Mouse (Mus musculus): ENCODE data around the gene Pgbd1. TPM values are rescaled to one million over a fixed set of nuclear protein-coding genes. Genes with fewer than 3 reads are reported as not detected.

Gene Pgbd1
- polyA plus RNA-seq, 1 experiment from 2014 or later: 4.9 TPM

DNA sequence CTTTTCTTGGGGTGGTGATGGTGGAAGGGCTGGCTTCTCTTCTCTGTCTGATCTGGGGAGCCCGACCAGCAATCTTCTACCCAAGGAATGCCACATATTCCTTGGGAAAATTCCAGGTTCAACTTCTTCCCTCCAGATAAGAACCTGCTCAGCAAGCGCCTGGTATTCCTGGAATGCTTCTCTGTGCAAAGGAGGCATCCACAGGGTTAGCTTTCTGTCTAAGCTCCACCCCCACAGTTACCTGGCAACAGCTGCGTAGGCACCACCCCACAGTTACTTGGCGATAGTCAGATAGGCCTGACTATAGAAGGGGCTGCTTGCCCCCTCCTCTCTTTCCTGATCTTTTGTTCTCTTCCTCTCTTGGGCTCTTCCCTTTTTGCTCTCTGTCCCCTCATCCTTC is 15.5 kb upstream of the Pgbd1 start:
- 17% methylated on average over 4 of the region's 4 CpGs for WGBS

DNA sequence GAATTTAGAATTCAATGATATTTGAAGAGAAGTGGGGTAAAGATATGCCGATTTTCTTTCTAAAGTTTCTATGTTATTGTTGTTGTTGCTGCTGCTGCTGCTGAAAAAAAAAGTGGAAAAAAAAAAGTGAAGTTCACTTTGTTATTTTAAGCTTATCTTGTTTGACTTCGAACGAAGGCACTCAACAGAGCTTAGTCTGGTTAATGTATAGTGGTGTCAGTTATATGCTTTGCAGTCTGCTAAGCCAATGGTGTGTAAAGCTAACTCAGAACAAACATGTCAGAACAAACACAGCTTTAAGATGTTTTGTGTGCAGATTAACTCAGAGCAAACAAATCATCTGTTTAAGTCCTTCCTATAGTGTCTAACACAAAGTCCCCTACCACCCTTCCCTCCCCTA is 13.3 kb upstream of the Pgbd1 start:
- no peak for ATAC-seq (ENCODE audit: low FRiP score, low TSS enrichment)
- H3K27me3 ChIP-seq (ENCODE audit: control insufficient read depth, insufficient read depth, low read length): no peaks in the 10 kb centered on the region
- H3K4me2 ChIP-seq (replicated peaks; ENCODE audit: low read depth, low read length): peak overlapping the region; percentile 58
- no peak overlapping the region for H3K4me3 ChIP-seq (ENCODE audit: low read length)
- H3K36me3 ChIP-seq (ENCODE audit: control insufficient read depth, insufficient read depth, low read length): peaks cover 6% of the 10 kb centered on the region; the same call in 1 of the 2 replicates
- 0 out of 2 replicates have a peak, but pooled peaks cover 8% of the 10 kb centered on the region for H3K4me1 ChIP-seq (ENCODE audit: control insufficient read depth, insufficient read depth, low read length)
- no peaks in the 10 kb centered on the region for H3K9me3 ChIP-seq (ENCODE audit: control insufficient read depth, low read length)
- no peak overlapping the region for H3K27ac ChIP-seq (ENCODE audit: low read depth, low read length)
- whole genome bisulfite sequencing: 78% methylated on average over 3 of the region's 3 CpGs
- no peak overlapping the region for H3K9ac ChIP-seq (ENCODE audit: low read depth, low read length)

More for the DNA sequence above, 15.5 kb upstream of the Pgbd1 start:
- Histone ChIP-seq H3K9ac (ENCODE audit: low read depth, low read length) (no peak overlapping the region), H3K4me1 (ENCODE audit: control insufficient read depth, insufficient read depth, low read length) (0 out of 2 replicates have a peak, but pooled peaks cover 8% of the 10 kb centered on the region), H3K9me3 (ENCODE audit: control insufficient read depth, low read length) (no peaks in the 10 kb centered on the region), H3K4me2 (replicated peaks; ENCODE audit: low read depth, low read length) (no peak overlapping the region), H3K4me3 (ENCODE audit: low read length) (no peak overlapping the region), H3K36me3 (ENCODE audit: control insufficient read depth, insufficient read depth, low read length) (peaks cover 5% of the 10 kb centered on the region; the same call in 1 of the 2 replicates), H3K27ac (ENCODE audit: low read depth, low read length) (no peak overlapping the region), H3K27me3 (ENCODE audit: control insufficient read depth, insufficient read depth, low read length) (no peaks in the 10 kb centered on the region)
- peak; percentile 61; the same call in 1 of the 2 replicates for ATAC-seq (ENCODE audit: low FRiP score, low TSS enrichment)

DNA sequence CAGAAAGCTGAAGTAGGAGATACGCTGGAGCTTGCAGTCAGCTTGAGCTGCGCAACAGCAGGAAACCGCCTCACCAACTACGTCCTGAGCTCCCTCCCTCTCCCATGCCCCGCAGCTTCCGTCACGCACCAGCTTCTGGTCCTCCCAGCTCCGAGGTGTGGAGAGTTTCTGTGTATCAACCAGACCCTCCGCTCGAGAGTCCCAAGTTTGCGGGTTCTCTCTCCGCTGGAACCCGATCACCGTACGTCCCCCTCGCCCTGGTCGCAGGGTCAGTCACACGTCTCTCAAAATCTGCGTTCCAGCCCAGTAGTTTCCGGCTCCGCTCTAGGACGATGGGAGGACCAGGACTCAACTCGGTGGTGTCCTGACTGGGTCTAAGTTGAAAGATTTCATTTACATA is 12.6 kb upstream of the Pgbd1 start, which contains the start of gene Zscan26:
Zscan26 (minus strand) TSS at position 282 of the 400 bp plus-strand sequence.
- Histone ChIP-seq H3K27ac (ENCODE audit: low read depth, low read length) (peak within 1 kb of the TSS; percentile 71; the same call in 1 of the 2 replicates), H3K27me3 (ENCODE audit: control insufficient read depth, insufficient read depth, low read length) (no peaks in the 10 kb centered on the region), H3K4me3 (ENCODE audit: low read length) (peak within 1 kb of the TSS; percentile 86), H3K4me1 (ENCODE audit: control insufficient read depth, insufficient read depth, low read length) (0 out of 2 replicates have a peak, but pooled peaks cover 8% of the 10 kb centered on the region), H3K4me2 (replicated peaks; ENCODE audit: low read depth, low read length) (peak within 1 kb of the TSS; percentile 58), H3K9ac (ENCODE audit: low read depth, low read length) (peak within 1 kb of the TSS; percentile 82), H3K9me3 (ENCODE audit: control insufficient read depth, low read length) (no peaks in the 10 kb centered on the region), H3K36me3 (ENCODE audit: control insufficient read depth, insufficient read depth, low read length) (peaks cover 10% of the 10 kb centered on the region; the same call in 1 of the 2 replicates)
- ATAC-seq (ENCODE audit: low FRiP score, low TSS enrichment): peak; percentile 95
- under 1% methylated on average over 23 of the region's 23 CpGs for WGBS

DNA sequence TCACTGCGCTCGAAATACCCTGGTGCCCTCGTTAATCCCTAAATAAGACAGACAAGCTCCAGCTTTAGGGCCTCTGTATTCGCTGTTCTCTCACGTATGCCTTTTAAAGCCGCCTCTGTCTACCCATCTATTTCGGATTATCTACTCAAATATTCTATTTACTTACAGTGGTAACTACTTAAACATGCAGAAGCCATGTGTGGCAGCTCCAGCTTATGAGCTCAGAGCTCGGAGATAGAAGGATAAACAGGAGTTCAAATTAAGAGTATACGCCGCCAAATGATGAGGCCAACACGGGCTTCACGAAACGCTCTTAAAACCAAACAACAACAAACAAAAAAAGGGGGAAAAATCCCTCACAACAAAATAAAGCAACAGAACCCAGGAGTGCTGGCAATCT is 12.2 kb upstream of the Pgbd1 start:
- ATAC-seq (ENCODE audit: low FRiP score, low TSS enrichment): peak; percentile 14; the same call in 1 of the 2 replicates
- H3K4me3 ChIP-seq (ENCODE audit: low read length): peak overlapping the region; percentile 86
- no peaks in the 10 kb centered on the region for H3K27me3 ChIP-seq (ENCODE audit: control insufficient read depth, insufficient read depth, low read length)
- peaks cover 14% of the 10 kb centered on the region for H3K36me3 ChIP-seq (ENCODE audit: control insufficient read depth, insufficient read depth, low read length)
- 0 out of 2 replicates have a peak, but pooled peaks cover 8% of the 10 kb centered on the region for H3K4me1 ChIP-seq (ENCODE audit: control insufficient read depth, insufficient read depth, low read length)
- H3K27ac ChIP-seq (ENCODE audit: low read depth, low read length): peak overlapping the region; percentile 71; the same call in 1 of the 2 replicates
- H3K9ac ChIP-seq (ENCODE audit: low read depth, low read length): peak overlapping the region; percentile 82
- peak overlapping the region; percentile 58 for H3K4me2 ChIP-seq (replicated peaks; ENCODE audit: low read depth, low read length)
- no peaks in the 10 kb centered on the region for H3K9me3 ChIP-seq (ENCODE audit: control insufficient read depth, low read length)
- WGBS: 3% methylated on average over 13 of the region's 13 CpGs

DNA sequence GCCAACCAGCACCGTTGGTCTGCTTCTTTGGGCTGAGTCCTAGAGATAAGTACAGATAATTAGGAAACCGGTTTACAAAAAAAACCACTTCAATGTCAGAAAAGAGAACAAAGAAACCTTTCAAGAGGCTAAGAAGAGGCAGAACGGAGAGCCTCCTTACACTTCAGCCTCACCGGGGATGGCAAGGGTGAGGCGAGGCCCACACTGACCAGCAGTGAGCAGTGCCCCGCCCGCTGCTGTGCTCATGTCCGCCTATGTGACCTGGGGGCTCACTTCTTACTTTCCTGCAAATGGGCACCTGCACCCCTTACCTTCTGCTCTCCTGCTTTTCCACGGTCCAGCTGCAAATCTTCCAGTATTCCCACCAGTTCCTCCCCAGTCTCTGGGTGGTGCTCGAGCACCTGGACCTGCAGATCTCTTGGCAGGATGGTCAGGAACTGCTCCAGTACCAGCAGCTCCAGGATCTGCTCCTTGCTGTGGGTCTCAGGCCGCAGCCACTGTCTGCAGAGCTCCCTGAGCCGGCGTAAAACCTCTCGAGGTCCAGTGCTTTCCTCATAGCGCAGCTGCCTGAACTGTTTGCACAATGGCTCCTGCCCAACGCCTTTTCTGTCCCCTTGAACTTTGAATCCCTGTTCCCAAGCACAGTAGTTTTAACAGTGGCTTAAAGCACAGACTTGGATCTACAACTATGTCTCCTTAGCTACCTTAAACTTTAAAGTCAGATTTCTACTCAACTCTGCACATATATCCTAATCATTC is 7.2 kb upstream of the Pgbd1 start:
- Histone ChIP-seq H3K4me1 (ENCODE audit: control insufficient read depth, insufficient read depth, low read length) (0 out of 2 replicates have a peak, but pooled peaks cover 8% of the 10 kb centered on the region), H3K27me3 (ENCODE audit: control insufficient read depth, insufficient read depth, low read length) (no peaks in the 10 kb centered on the region), H3K27ac (ENCODE audit: low read depth, low read length) (no peak overlapping the region), H3K4me3 (ENCODE audit: low read length) (no peak overlapping the region), H3K4me2 (replicated peaks; ENCODE audit: low read depth, low read length) (no peak overlapping the region), H3K9me3 (ENCODE audit: control insufficient read depth, low read length) (no peaks in the 10 kb centered on the region), H3K9ac (ENCODE audit: low read depth, low read length) (no peak overlapping the region), H3K36me3 (ENCODE audit: control insufficient read depth, insufficient read depth, low read length) (peaks cover 61% of the 10 kb centered on the region)
- 83% methylated on average over 16 of the region's 16 CpGs for WGBS
- no peak for ATAC-seq (ENCODE audit: low FRiP score, low TSS enrichment)

DNA sequence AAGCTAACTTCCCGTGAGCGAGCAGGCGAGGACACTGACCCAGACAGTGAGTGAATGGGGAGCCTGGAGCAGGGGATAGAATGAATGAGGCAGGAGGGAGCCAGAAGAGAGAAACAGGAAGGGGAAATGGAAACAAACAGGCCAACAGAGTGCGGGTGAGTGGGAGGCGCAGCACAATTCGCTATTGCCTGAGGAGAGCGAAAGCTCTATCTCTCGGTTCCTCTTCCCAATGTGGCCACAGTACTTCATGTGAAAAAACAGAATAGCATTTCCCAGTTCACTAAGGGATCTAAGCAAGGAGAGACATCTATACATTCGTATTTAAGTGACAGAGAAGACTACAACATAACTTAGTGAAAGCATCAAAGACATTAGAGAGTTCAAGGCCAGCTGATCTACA is 5.9 kb upstream of the Pgbd1 start:
- Histone ChIP-seq H3K27me3 (ENCODE audit: control insufficient read depth, insufficient read depth, low read length) (no peaks in the 10 kb centered on the region), H3K4me2 (replicated peaks; ENCODE audit: low read depth, low read length) (no peak overlapping the region), H3K36me3 (ENCODE audit: control insufficient read depth, insufficient read depth, low read length) (peaks cover 61% of the 10 kb centered on the region), H3K4me1 (ENCODE audit: control insufficient read depth, insufficient read depth, low read length) (no peaks in the 10 kb centered on the region), H3K9me3 (ENCODE audit: control insufficient read depth, low read length) (no peaks in the 10 kb centered on the region), H3K27ac (ENCODE audit: low read depth, low read length) (no peak overlapping the region), H3K4me3 (ENCODE audit: low read length) (no peak overlapping the region), H3K9ac (ENCODE audit: low read depth, low read length) (no peak overlapping the region)
- 91% methylated on average over 9 of the region's 9 CpGs for WGBS
- ATAC-seq (ENCODE audit: low FRiP score, low TSS enrichment): no peak

DNA sequence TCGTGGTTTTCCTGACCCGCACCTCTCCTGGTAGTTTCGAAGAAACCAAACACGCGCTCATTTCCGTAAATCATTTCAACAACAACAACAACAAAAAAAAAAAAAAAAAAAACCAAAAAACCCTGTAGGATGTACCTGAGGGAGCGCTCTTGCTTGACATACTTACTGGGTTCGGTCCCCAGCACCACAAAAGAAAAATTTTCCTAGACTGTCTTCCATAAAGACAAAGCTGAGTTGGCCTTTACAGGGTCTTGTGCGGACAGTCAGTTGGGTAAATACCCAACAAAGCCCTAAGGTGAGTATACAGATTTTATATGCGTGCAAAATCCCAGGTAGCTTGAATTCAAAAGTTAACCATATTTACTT is 332 bp upstream of the Pgbd1 start:
- Histone ChIP-seq H3K27me3 (ENCODE audit: control insufficient read depth, insufficient read depth, low read length) (no peaks in the 10 kb centered on the region), H3K4me1 (ENCODE audit: control insufficient read depth, insufficient read depth, low read length) (peaks cover 7% of the 10 kb centered on the region; the same call in 1 of the 2 replicates), H3K27ac (ENCODE audit: low read depth, low read length) (peak overlapping the region; percentile 56; the same call in 1 of the 2 replicates), H3K4me3 (ENCODE audit: low read length) (peak overlapping the region; percentile 50), H3K4me2 (replicated peaks; ENCODE audit: low read depth, low read length) (peak overlapping the region; percentile 81), H3K36me3 (ENCODE audit: control insufficient read depth, insufficient read depth, low read length) (peaks cover 31% of the 10 kb centered on the region), H3K9ac (ENCODE audit: low read depth, low read length) (peak overlapping the region; percentile 65), H3K9me3 (ENCODE audit: control insufficient read depth, low read length) (no peaks in the 10 kb centered on the region)
- WGBS: 16% methylated on average over 10 of the region's 10 CpGs
- no peak; the same call in 1 of the 2 replicates for ATAC-seq (ENCODE audit: low FRiP score, low TSS enrichment)

DNA sequence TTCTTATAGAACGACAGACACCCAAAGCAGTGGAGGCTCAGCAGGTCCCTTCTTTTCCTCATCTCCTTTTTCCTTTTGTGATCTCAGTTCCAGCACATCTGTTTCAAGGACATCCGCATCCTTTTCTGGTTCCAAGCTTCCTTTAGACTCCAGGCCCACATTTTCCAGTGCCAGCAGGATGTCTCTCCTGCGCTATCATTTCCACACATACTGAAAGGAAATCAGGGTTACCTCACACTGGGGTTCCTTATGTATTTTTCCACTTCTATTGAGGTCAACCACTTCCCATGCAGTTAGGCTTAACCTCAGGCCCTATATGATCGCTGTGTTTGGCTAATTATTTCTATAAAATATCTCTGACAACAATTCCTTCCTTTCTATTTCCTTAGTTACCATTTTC is 5.4 kb downstream of the Pgbd1 start:
- Histone ChIP-seq H3K27ac (ENCODE audit: low read depth, low read length) (no peak overlapping the region), H3K27me3 (ENCODE audit: control insufficient read depth, insufficient read depth, low read length) (no peaks in the 10 kb centered on the region), H3K9ac (ENCODE audit: low read depth, low read length) (no peak overlapping the region), H3K36me3 (ENCODE audit: control insufficient read depth, insufficient read depth, low read length) (no peaks in the 10 kb centered on the region), H3K9me3 (ENCODE audit: control insufficient read depth, low read length) (no peaks in the 10 kb centered on the region), H3K4me3 (ENCODE audit: low read length) (no peak overlapping the region), H3K4me2 (replicated peaks; ENCODE audit: low read depth, low read length) (no peak overlapping the region), H3K4me1 (ENCODE audit: control insufficient read depth, insufficient read depth, low read length) (peaks cover 7% of the 10 kb centered on the region; the same call in 1 of the 2 replicates)
- ATAC-seq (ENCODE audit: low FRiP score, low TSS enrichment): no peak
- WGBS: 83% methylated on average over 4 of the region's 4 CpGs

DNA sequence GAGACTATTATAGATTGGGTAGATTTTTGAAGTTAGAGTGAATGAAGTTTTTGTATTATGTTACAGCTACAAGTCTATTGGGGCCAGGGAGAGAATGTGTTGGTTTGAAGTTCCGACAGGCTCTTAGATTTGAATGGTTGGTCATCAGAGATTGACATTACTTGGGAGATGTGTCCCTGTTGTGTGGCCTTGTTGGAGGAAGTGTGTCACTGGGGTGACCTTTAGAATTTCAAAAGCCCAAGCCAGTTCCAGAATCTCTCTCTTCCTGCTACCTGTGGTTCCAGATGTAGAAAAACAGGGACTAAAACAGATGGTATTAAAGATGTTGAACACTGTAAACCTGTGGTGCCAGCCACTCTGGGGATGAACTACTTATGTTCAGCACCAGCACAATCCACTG is 13.2 kb downstream of the Pgbd1 start:
- H3K4me2 ChIP-seq (replicated peaks; ENCODE audit: low read depth, low read length): no peak overlapping the region
- no peak overlapping the region for H3K9ac ChIP-seq (ENCODE audit: low read depth, low read length)
- no peaks in the 10 kb centered on the region for H3K27me3 ChIP-seq (ENCODE audit: control insufficient read depth, insufficient read depth, low read length)
- H3K4me1 ChIP-seq (ENCODE audit: control insufficient read depth, insufficient read depth, low read length): no peaks in the 10 kb centered on the region
- H3K4me3 ChIP-seq (ENCODE audit: low read length): no peak overlapping the region
- 81% methylated on average over 1 of the region's 1 CpGs for WGBS
- ATAC-seq (ENCODE audit: low FRiP score, low TSS enrichment): no peak
- H3K27ac ChIP-seq (ENCODE audit: low read depth, low read length): no peak overlapping the region
- H3K36me3 ChIP-seq (ENCODE audit: control insufficient read depth, insufficient read depth, low read length): no peaks in the 10 kb centered on the region
- no peaks in the 10 kb centered on the region for H3K9me3 ChIP-seq (ENCODE audit: control insufficient read depth, low read length)

Measured in kidney, embryonic 14.5 days (tissue).